Mouse (Mus musculus) spleen, postnatal 4 days (tissue): ENCODE results near the gene Vangl1.

Experiments
- DNase-seq, 2 experiments: peaks; one replicate each; pipeline ENCODE4 v3.0.0; 2022; ENCODE audit warnings: low spot score in 2 of 2

Vangl1 gene

GRCm38 (mm10) chr3:102198446-102198845, 6.0 kb downstream of the Vangl1 start:
- DNase-seq: no peak

DNA sequence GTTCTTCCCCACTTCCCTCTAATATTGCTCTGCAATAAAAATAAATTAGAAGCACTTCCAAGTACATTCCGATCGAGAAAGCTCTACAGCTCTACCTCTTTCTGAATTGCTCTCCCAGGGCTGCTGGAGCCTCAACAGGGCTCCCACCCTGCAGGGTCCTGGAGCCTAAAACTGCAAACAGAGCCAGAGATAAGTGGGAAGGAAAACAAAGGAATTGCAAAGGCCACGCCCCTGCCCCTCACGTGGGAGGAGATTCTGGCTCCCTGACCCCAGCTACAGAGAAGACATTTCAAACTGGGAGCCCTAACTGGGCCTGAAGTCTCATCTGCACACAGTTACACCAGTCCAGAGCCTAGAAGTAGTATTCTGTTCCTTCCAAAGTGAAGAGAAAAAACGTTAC, 6.7 kb downstream of the Vangl1 start:
- DNase-seq: no peak

DNA sequence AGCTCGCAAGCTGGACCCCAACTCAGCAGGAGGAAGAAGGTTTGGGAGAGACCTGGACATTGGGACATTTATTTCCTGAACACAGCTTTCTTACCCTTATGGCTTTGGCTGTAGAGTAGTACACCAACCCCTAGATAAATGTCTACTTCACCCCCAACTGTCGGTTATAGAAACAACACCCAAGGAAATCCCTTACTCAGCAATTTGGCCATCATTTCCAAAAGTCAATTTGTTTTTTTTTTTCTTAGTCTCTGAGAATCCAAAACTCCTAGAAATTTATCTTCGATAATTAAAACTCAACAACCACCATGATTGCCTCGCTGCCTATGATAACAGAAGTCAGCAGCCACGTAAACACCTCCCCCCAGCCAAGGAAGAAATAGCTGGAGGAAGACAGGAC, 7.3 kb downstream of the Vangl1 start:
- DNase-seq: no peak

DNA sequence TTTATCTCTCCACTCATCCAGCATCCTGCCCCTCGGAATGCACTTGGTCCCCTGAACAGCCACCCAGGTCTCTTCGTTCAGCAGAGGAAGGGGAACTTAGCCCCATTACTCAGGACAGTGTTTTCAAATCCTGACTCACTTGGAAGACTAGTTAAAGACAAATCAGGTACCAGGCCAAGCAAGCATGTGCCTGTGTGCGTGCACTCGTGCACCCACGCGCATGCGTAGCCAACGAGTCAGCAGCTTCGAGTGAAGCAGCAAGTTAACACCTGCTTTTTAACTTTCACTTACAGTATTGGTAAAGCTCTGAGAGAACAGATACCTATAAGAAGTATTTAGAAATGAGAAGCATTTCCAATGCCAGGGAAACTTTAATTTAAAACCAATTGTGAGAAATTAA, 8.3 kb downstream of the Vangl1 start:
- DNase-seq: no peak

- DNase-seq: no peak
These were observed 8.7 kb downstream of the Vangl1 start for GRCm38 (mm10) chr3:102195762-102196161.

GRCm38 (mm10) chr3:102194291-102195051, 10.0 kb downstream of the Vangl1 start:
- DNase-seq: no peak

GRCm38 (mm10) chr3:102193488-102194290, 10.8 kb downstream of the Vangl1 start:
- DNase-seq: no peak

DNA sequence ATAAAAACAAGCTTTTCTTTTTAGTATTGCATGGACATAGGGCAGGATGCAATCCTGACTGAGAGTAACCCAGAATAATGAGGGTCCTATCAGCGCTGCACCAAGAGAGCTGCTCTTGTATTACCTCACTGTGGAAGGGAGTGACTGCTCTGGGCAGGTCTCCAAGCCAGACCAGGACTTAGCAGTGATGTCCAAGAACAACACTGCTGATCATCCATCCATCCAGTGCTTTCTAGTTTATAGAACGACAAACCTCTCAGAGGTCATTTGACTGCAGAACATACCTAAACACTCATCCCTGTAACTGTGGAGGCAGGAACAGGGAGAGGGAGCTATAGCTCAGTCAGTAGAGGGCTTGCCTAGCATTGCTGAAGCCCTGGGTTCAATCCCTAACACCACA, 11.9 kb downstream of the Vangl1 start:
- DNase-seq: no peak

DNA sequence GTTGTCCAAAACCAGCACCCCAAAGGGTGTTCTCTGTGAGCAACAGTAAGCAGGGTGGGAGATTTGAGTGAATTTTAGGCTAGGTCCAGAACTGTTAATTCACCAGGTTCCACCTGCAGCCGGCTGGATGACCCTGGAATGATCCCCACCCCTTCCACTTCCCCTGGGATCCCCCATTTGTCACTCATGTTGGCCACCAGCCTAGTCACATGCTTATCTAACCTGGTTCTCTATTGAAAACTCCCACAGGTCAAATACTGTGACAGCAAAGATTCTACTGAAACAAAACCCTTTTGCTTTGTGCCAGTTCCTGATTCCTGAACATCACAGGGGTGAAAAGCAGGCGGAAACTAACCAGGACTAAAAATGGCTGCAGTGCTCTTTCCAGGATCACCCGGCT, 12.9 kb downstream of the Vangl1 start:
- no peak for DNase-seq

- DNase-seq: no peak
These were observed 13.9 kb downstream of the Vangl1 start for GRCm38 (mm10) chr3:102190642-102191041.

DNA sequence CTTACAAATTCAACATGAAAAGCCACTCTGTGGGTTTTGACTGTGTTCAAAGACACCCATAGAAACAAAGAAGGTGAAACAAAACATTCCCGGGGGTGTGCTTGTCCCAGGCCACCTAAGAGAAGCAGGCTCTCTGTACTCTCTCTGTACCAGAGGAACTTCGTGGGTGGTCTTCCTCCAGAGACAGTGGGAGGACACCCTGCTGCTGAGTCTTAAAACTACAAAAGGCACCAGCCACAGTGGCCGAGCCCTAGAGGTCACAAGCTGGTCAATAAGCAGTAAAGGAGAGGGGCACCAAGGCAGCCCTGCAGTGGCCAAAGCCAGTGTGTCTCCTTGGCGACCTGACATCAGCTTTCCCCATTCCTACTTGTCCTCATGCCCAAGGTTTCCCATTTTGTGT, 14.5 kb downstream of the Vangl1 start:
- no peak for DNase-seq

DNA sequence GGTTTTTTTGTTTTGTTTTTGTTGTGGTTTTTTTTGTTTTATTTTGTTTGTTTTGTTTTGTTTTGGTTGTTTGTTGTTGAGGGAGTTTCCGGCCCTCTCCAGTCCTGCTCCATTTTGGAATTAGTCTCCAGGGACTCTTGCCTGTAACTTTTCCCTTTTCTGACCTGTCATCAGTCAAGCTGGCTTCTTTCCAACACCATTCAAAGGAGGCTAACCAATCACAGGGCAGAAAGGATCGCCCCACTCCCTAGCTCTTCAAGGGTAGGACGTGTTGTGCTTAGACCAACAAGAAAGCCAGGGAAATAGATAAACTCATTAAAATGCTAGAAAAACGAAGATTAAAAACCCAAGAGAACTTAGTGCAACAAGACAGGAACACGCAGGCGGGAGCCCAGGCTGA, 15.5 kb downstream of the Vangl1 start:
- DNase-seq: no peak

GRCm38 (mm10) chr3:102187401-102187800, 17.1 kb downstream of the Vangl1 start:
- no peak for DNase-seq

- DNase-seq: no peak
These were observed 19.8 kb downstream of the Vangl1 start for GRCm38 (mm10) chr3:102184721-102185120.

- DNase-seq: no peak
These were observed 21.9 kb downstream of the Vangl1 start for GRCm38 (mm10) chr3:102182601-102183000.

- no peak for DNase-seq
These were observed 23.3 kb downstream of the Vangl1 start for GRCm38 (mm10) chr3:102181191-102181590.

DNA sequence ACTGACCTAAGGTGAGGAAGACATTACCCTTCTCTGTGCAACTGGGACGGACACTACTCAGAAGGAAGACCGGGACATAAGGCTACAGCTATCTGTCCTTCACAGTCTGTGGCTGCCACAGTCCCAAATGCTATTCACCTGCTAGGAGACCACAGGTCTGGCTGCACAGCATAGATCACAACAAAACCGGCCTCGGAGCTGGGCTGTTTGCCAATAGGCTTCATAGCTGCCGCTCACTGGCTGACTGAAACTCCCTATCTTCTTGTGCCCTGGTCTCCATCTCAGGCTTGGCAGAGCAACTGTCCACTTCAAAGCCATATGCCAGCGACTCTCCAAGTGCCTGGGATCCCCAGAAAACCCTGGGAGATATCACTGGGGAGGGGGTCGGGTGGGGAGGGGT, 23.7 kb downstream of the Vangl1 start:
- peak; percentile 58 to 69 for DNase-seq

- DNase-seq: no peak
These were observed 24.6 kb downstream of the Vangl1 start for GRCm38 (mm10) chr3:102179869-102180268.

- no peak for DNase-seq
These were observed 26.5 kb downstream of the Vangl1 start for GRCm38 (mm10) chr3:102177837-102178615.

DNA sequence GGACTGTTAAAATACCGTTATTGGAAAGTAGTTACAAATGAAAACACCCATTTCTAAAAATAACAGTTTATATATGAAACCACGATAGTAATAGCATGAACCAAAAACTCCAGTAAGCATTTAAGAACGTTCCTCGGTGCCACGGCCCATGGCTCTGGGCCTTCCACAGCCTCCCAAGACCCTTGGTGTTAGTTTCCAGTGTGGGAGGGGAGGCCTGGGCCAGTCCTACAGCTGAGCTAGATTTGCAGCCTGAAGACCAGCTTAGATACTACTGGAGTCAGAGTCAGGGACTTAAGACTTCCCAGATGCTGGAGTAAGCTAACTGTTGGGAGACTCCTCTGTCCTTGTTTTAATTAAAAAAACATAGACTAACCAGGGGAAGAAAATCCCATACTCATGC, 28.4 kb downstream of the Vangl1 start:
- DNase-seq: no peak

DNA sequence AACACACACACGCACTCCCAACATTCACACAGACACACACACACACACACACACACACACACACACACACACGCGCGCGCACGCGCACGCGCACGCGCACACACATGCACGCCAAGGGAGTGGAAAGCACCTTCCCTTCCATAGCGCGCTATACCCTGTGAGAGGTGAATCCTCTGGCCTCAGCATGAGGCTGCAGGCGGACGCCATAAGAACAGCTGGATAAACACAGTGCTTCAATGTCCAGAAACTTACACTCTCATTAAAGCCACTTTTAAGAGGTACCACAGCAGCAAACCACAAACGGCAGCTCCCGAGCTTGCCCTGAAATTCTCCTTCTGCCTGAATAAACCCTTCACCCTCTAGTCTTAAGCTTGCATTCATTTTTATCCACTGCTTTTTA, 28.8 kb downstream of the Vangl1 start:
- DNase-seq: no peak

GRCm38 (mm10) chr3:102174118-102174865, 30.2 kb downstream of the Vangl1 start:
- DNase-seq: no peak
